Comparison of ENCODE assay signal across 8 mouse cellular contexts in the genomic region with DNA sequence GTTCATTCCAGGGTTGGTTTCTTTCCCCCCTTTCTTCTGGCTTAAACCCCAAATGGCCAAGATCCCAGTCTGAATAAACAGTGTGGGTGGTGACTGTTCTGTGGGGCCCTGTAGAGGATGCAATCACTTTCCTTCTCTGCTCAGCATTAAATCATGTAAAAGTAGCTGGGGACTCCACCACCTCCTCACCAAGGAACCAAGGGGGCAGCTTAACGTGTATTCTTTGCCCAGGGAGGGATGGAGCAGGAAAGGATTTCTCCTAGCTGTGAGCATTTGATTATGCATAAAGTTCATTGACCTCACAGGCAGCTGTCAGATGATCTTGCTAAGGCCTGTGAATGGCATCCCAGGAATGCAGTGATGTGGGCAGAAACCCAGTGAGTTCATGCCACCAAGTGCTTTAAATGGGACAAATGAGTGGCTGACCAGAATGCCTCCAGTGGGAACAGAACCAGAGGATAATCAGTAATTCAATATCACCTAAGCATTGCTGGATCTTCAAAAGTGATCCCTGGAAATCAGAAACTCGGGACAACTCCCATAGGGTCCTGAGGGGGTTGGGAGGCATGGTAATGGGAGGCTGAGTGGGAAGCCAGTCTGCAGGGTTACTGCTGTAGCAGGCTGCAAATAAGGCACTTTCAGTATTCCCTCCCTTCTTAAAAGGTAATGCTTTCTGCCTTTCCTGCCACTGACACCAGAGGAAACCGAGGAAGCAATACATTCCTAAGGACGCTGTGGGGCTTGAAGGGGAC.
DNase-seq lines count a peak whose midpoint lies in the region; ATAC-seq lines count a peak whose summit lies in the region.

No protein-coding gene starts in this region.

- no peak for ATAC-seq in megakaryocyte, adult 5-6 weeks (ENCODE audit: poor library complexity, severe bottlenecking)

- peak; percentile 90 for DNase-seq in NIH3T3 (ENCODE audit: low read depth)
- peak; percentile 65 for DNase-seq in embryo, embryonic 11 days
- DNase-seq in heart, adult 8-10 months (ENCODE audit: low spot score) = peak; percentile 56
- peak; percentile 89 for DNase-seq in kidney, adult 11 months
- DNase-seq in lung, postnatal 36 days = peak; percentile 63
- no peak for DNase-seq in thymus, postnatal 10 days (ENCODE audit: low spot score in 2 of 2)
- DNase-seq in ovary, adult 18-20 months (ENCODE audit: low spot score) = no peak

Comparison
In these comparisons a context has a peak if more than half of its experiments do, and no peak if none do; other contexts are left out.
1. DNase-seq: peak in NIH3T3 (single experiment), embryo, embryonic 11 days (single experiment), heart, adult 8-10 months (single experiment), kidney, adult 11 months (single experiment) and lung, postnatal 36 days (single experiment); none in thymus, postnatal 10 days (0 of 2) and ovary, adult 18-20 months (single experiment).